Mouse (Mus musculus) embryonic fibroblast, embryonic 13.5 days (primary cell): ENCODE results near the gene Mpp4.

Experiments used
- CTCF ChIP-seq: IDR thresholded peaks from 2 replicates; pipeline ENCODE4 v1.5.1; 2011; ENCODE audit warnings: mild to moderate bottlenecking, control low read depth, low read length, moderate library complexity, borderline replicate concordance; ENCODE audit not compliant: insufficient read depth
- POLR2A ChIP-seq: IDR thresholded peaks from 2 replicates; pipeline ENCODE4 v1.6.1; 2011; ENCODE audit warnings: low read depth, mild to moderate bottlenecking, control low read depth, low read length, moderate library complexity

DNA sequence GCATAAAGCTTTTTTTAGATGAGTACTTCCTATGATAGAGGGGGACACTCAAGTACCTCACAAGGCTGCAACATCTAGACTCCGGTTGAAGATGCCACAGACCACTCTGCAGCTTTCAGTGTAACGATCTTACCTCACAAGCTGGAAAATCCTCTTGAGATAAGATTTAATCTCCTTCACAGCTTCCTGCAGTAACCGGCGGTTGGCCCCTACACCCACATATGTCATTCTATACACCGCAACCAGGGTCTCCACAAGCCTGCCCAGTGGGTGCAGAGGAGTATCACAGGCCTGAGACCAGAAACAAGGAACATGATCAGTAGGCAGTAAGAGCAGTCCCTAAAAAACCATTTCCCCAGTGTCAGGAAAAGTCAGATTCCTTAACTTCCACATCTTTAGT is 9.8 kb upstream of the Mpp4 start:
- TF ChIP-seq CTCF: no peak
- no peak for TF ChIP-seq POLR2A
